Mouse (Mus musculus) hindbrain, embryonic 16.5 days (tissue): ENCODE results near the gene Shank1. TPM values are rescaled to one million over a fixed set of nuclear protein-coding genes. Genes with fewer than 3 reads are reported as not detected.

ENCODE experiments used
- ATAC-seq: fragments of 200-750 bp; cut with Nextera tagmentation; 2 replicates; pipeline ENCODE4 v1.8.0; 2017; ENCODE audit warnings: moderate TSS enrichment, moderate library complexity
- H3K27ac ChIP-seq: fragments of 300-500 bp; sonication (generic); 2 replicates; pipeline ENCODE4 v1.5.1; 2014; ENCODE audit warnings: low read depth, mild to moderate bottlenecking, control low read depth, low read length, moderate library complexity
- H3K27me3 ChIP-seq: fragments of 300-500 bp; sonication (generic); replicated peaks from 2 replicates; pipeline ENCODE4 v1.6.1; 2014; ENCODE audit warnings: low read length; ENCODE audit not compliant: control insufficient read depth, insufficient read depth
- H3K36me3 ChIP-seq: fragments of 300-500 bp; sonication (generic); 2 replicates; pipeline ENCODE4 v1.6.1; 2014; ENCODE audit warnings: mild to moderate bottlenecking, low read length, moderate library complexity, mixed read lengths; ENCODE audit not compliant: control insufficient read depth, insufficient read depth
- H3K4me1 ChIP-seq: fragments of 300-500 bp; sonication (generic); 2 replicates; pipeline ENCODE4 v1.6.1; 2014; ENCODE audit warnings: low read depth, low read length; ENCODE audit not compliant: control insufficient read depth, insufficient read depth
- H3K4me2 ChIP-seq: fragments of 300-500 bp; sonication (generic); 2 replicates; pipeline ENCODE4 v1.6.1; 2014; ENCODE audit warnings: mild to moderate bottlenecking, low read length, control low read depth, moderate library complexity
- H3K4me3 ChIP-seq: fragments of 300-500 bp; sonication (generic); 2 replicates; pipeline ENCODE4 v1.5.1; 2014; ENCODE audit warnings: mild to moderate bottlenecking, low read length, control low read depth, moderate library complexity
- H3K9ac ChIP-seq: fragments of 300-500 bp; sonication (generic); 2 replicates; pipeline ENCODE4 v1.6.1; 2014; ENCODE audit warnings: low read depth, mild to moderate bottlenecking, control low read depth, low read length, moderate library complexity
- H3K9me3 ChIP-seq: fragments of 300-500 bp; sonication (generic); 2 replicates; pipeline ENCODE4 v1.6.1; 2014; ENCODE audit warnings: mild to moderate bottlenecking, low read length, moderate library complexity; ENCODE audit not compliant: control insufficient read depth
- WGBS: fragments of 180-500 bp; shearing (Covaris S2); extraction: QIAGEN DNeasy Blood & Tissue Kit; methylation state at CpG from one replicate; pipeline ENCODE4 v1.1.7; 2014; 5-methylcytosine and 5-hydroxymethylcytosine counted together
- polyA plus RNA-seq: library from polyadenylated mRNA; unstranded; fragments of >200 nt; fragmentation: Nextera tagmentation; extraction: Ambion mirVana; gene quantifications from 2 replicates; pipeline ENCODE4 v1.2.1, GENCODE M21; 2015

The Shank1 gene
- polyA plus RNA-seq, 1 experiment from 2014 or later: 33.6 TPM

GRCm38 (mm10) chr7:44349043-44349442 is 39.0 kb downstream of the Shank1 start:
- H3K27ac ChIP-seq: no peak overlapping the region
- peaks cover 7% of the 10 kb centered on the region for H3K4me1 ChIP-seq
- H3K27me3 ChIP-seq: peaks cover 20% of the 10 kb centered on the region
- no peak overlapping the region for H3K4me3 ChIP-seq
- WGBS: 24% methylated on average over 3 of the region's 3 CpGs
- H3K9ac ChIP-seq: no peak overlapping the region
- no peak overlapping the region for H3K4me2 ChIP-seq
- ATAC-seq: no peak
- H3K9me3 ChIP-seq: no peaks in the 10 kb centered on the region
- H3K36me3 ChIP-seq: peaks cover 27% of the 10 kb centered on the region

- Histone ChIP-seq H3K27ac (peak overlapping the region; percentile 49; the same call in 1 of the 2 replicates), H3K27me3 (peaks cover 21% of the 10 kb centered on the region), H3K4me1 (peaks cover 7% of the 10 kb centered on the region), H3K9me3 (no peaks in the 10 kb centered on the region), H3K36me3 (peaks cover 23% of the 10 kb centered on the region), H3K9ac (peak overlapping the region; percentile 47; the same call in 1 of the 2 replicates), H3K4me3 (peak overlapping the region; percentile 10; the same call in 1 of the 2 replicates), H3K4me2 (peak overlapping the region; percentile 52)
- ATAC-seq: peak; percentile 65
- WGBS: 4% methylated on average over 25 of the region's 25 CpGs
Observed at GRCm38 (mm10) chr7:44350957-44351711, 41.1 kb downstream of the Shank1 start.

GRCm38 (mm10) chr7:44351881-44352749 is 42.1 kb downstream of the Shank1 start:
- H3K9ac ChIP-seq: peak overlapping the region; percentile 42
- H3K4me3 ChIP-seq: no peak overlapping the region; the same call in 1 of the 2 replicates
- 11% methylated on average over 70 of the region's 71 CpGs for WGBS

DNA sequence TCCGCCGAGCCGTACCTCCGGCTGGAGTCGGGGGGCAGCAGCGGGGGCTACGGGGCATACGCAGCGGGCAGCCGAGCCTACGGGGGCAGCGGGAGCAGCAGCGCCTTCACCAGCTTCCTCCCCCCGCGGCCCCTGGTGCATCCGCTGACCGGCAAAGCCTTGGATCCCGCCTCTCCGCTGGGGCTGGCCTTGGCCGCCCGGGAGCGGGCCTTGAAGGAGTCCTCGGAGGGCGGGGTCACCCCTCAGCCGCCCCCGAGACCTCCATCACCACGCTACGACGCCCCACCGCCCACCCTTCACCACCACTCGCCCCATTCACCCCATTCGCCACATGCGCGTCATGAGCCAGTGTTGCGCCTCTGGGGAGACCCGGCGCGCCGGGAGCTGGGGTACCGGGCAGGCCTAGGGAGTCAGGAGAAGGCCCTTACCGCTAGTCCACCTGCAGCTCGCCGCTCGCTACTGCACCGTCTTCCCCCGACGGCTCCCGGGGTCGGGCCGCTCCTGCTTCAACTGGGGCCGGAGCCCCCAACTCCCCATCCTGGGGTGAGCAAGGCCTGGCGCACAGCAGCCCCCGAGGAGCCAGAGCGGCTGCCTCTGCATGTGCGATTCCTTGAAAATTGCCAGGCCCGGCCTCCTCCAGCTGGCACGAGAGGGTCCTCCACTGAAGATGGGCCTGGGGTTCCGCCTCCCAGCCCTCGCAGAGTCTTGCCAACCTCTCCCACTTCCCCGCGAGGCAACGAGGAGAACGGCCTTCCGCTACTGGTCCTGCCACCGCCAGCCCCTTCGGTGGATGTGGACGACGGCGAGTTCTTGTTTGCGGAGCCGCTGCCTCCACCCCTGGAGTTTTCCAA is 42.9 kb downstream of the Shank1 start:
- Histone ChIP-seq H3K36me3 (peaks cover 21% of the 10 kb centered on the region), H3K9me3 (no peaks in the 10 kb centered on the region), H3K4me1 (peaks cover 7% of the 10 kb centered on the region), H3K4me2 (no peak overlapping the region; the same call in 1 of the 2 replicates), H3K27ac (no peak overlapping the region), H3K4me3 (peak overlapping the region; percentile 6; the same call in 1 of the 2 replicates), H3K9ac (peak overlapping the region; percentile 42; the same call in 1 of the 2 replicates), H3K27me3 (peaks cover 24% of the 10 kb centered on the region)
- ATAC-seq: no peak
- 6% methylated on average over 67 of the region's 71 CpGs for WGBS

More at GRCm38 (mm10) chr7:44351881-44352749, 42.1 kb downstream of the Shank1 start:
- ATAC-seq: no peak
- Histone ChIP-seq H3K27me3 (peaks cover 23% of the 10 kb centered on the region), H3K27ac (no peak overlapping the region), H3K4me2 (no peak overlapping the region; the same call in 1 of the 2 replicates), H3K36me3 (peaks cover 23% of the 10 kb centered on the region), H3K9me3 (no peaks in the 10 kb centered on the region), H3K4me1 (peaks cover 7% of the 10 kb centered on the region)

GRCm38 (mm10) chr7:44353601-44354340 is 43.7 kb downstream of the Shank1 start:
- no peak overlapping the region for H3K27ac ChIP-seq
- no peak overlapping the region for H3K9ac ChIP-seq
- H3K27me3 ChIP-seq: peaks cover 24% of the 10 kb centered on the region
- H3K36me3 ChIP-seq: peaks cover 17% of the 10 kb centered on the region; the same call in 1 of the 2 replicates
- 0 out of 2 replicates have a peak overlapping the region, but pooled peaks have one; percentile 4 for H3K4me3 ChIP-seq
- H3K4me1 ChIP-seq: peaks cover 7% of the 10 kb centered on the region
- no peaks in the 10 kb centered on the region for H3K9me3 ChIP-seq
- H3K4me2 ChIP-seq: peak overlapping the region; percentile 24; the same call in 1 of the 2 replicates
- ATAC-seq: no peak
- 6% methylated on average over 35 of the region's 35 CpGs for WGBS

DNA sequence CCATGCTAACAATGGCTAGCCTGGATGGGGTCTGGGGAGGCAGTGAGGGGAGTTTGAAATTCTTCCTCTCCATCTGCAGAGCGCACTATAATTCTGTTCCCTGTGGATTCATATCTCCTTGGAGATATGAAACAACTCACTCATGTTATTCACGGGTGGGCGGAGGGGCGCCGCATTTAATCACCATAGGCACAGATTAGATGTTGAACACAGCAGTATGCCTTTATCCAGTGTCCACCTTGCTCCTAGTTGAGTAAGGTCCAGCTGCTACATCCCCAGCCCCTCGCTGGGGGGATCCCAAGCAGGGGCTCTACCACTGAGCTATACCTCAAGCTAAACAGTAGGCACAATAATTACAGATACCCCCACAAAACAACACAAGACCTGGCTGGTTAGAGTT is 45.4 kb downstream of the Shank1 start:
- WGBS: 41% methylated on average over 6 of the region's 6 CpGs
- Histone ChIP-seq H3K27me3 (peaks cover 24% of the 10 kb centered on the region), H3K4me1 (peaks cover 16% of the 10 kb centered on the region)

GRCm38 (mm10) chr7:44356590-44357481 is 46.8 kb downstream of the Shank1 start:
- Histone ChIP-seq H3K4me1 (peaks cover 14% of the 10 kb centered on the region), H3K4me2 (no peak overlapping the region), H3K27ac (no peak overlapping the region), H3K36me3 (peaks cover 14% of the 10 kb centered on the region; the same call in 1 of the 2 replicates), H3K9me3 (no peaks in the 10 kb centered on the region), H3K4me3 (no peak overlapping the region), H3K9ac (no peak overlapping the region), H3K27me3 (peaks cover 22% of the 10 kb centered on the region)
- WGBS: 6% methylated on average over 35 of the region's 35 CpGs
- no peak for ATAC-seq

More for the DNA sequence above, 45.4 kb downstream of the Shank1 start:
- ATAC-seq: no peak
- H3K36me3 ChIP-seq: peaks cover 17% of the 10 kb centered on the region; the same call in 1 of the 2 replicates
- H3K9ac ChIP-seq: no peak overlapping the region
- H3K27ac ChIP-seq: no peak overlapping the region
- no peak overlapping the region for H3K4me2 ChIP-seq
- no peak overlapping the region for H3K4me3 ChIP-seq
- no peaks in the 10 kb centered on the region for H3K9me3 ChIP-seq
